Mouse (Mus musculus) cerebellum, postnatal 10 days (tissue): ENCODE data around the gene Tex2.

Experiments
- DNase-seq, 2 experiments: peaks; one replicate each; pipeline ENCODE4 v3.0.0; 2021; ENCODE audit warnings: mixed read lengths in 2 of 2

Tex2 gene

DNA sequence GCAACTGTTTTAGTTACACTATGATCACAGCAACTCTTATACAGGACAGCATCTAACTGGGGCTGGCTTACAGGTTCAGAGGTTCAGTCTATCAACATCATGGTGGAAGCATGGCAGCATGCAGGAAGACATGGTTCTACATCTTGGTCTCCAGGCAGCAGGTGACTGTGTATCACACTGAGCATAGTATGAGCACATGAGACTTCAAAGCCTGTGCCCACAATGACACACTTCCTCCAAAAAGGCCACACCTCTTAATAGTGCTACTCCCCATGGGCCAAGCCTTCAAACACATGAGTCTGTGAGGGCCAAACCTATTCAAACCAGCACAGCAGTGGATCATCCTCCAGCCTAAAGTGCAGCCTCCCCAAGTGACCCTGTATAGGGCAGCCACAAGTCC lies 70.8 kb downstream of the Tex2 start:
- no peak for DNase-seq

DNA sequence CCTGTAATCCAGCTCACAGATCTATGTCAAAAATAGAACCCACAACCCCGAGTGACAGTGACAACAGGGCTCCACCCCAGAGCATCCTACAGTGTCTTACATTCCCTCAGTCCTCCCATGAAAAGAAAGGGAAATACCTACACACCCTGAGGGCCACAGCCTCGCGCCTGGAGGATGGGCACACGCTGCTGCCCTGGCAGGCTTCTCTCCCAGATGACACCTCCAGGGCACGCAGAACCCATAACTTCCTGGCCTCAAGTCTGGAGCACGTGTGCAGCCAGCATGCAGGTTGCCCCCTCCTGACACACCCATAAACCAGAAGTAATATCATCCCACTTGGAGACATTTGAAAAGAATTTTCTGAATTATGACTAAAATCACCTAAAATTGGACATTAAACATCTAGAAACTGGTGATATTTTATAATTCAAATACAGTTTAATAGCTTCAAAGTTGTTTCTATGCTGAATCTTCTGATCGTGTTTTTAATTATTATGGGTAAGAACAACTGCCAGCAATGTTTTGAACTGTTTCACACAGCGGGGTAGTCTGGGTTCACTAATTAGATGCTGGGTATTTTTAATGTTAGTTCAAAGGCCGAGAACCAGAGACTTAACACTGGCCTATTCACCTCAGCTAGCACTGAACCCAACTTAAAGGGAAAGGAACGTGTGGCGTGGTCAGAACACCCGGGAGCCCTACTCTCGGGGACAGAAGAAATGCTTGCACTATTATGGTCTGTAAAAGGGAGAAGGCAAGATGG lies 72.5 kb downstream of the Tex2 start:
- no peak for DNase-seq

DNA sequence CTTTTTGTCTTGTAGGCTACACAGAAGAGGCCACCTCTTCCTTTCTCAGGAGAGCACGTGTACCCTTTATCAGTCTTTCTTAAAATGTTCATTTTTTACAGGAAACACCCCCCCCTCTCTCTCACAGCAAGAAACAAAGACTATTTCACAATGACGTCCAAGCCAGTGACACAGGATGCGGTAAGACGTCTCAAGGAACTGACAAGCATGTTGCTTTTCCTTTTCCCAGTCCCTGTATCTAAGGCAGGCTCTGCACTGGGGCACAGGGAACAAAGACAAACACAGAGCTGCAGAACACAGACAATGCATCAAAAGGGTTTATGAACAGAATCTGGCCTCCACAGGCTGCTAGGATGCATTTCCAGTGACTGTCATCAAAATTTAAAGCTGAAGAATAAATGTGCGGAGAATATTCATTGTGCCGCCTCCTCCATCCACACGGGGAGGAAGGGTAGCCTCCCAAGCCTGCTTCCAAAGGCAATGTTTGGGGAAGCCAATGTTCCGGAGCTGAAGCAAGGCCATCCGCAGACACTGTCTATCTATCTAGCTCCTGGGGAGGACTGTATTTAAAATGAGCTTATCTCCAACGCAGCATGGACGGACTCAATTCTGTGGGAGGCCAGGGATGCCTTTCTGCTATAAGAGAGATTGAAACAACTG lies 76.8 kb downstream of the Tex2 start:
- DNase-seq, result no peak

DNA sequence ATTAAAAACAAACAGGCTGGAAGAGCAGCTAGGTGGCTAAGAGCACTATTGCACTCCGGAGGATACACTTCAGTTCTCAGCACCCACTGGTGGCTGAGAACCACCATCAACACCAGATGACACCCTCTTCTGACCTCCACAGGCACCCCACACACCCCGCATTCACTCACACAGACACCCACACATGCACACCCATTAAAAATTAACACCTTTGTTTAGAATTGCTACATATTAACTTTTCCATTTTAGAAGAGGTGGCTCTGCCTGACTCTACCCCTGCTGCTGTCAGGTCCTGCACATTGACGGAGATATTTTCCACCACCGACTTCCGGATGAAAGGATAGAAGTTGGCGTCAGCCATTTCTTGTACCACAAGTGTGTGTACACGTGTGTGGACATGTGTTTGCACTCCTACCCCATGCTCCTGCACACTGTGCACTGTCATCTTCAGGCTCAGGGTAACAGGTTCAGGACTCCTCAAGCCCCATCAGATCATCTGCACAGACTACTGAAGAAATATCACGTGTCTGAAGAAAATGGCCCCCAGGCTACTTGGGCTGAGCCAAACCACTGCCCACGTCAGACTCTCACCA lies 77.5 kb downstream of the Tex2 start:
- DNase-seq, result no peak

DNA sequence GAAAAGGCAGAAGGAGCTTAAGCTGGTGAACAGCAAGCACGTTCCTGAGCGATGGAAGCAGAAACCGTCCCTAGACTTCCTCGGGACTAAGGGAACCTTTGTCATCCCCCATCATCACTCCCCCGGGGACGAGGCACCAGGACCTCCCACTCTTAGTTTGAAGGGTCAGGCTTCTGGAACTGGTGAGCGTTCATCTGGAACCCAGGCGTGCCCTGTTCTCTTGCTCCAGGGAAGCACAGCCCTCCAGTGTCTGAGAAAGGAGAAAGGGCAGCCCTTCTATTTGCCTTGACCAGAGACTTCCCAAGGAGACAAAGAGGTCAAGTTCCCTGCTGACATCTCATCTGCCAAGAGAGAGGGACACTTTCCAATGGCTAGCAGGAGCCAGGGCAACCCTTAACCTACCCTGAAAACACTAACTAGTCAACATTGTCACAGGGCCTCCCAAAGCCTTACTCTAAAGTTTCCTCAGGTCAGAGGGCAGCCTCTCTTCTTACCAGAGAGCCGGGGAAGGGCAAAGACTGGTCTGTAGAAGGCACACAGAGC lies 80.9 kb downstream of the Tex2 start:
- no peak for DNase-seq

DNA sequence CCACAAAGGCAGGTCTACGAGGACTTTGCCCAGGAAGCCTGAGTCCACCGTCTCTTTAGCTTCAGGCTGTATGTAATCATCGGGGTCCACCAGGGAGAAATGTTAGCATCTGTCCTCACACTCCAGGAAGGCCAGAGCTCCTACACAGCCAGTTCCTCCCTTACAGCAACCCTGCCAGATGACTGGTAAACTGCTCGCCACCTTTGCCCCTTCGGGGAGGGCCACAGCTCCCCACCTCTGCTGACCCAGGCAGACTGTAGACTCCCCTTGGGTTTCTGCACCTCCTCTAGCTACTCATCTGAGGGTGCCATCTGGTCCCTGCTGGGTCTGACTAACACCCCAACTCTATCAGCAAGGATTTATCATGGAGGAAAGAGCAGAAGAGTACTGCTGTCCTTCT lies 83.4 kb downstream of the Tex2 start:
- DNase-seq, result no peak

DNA sequence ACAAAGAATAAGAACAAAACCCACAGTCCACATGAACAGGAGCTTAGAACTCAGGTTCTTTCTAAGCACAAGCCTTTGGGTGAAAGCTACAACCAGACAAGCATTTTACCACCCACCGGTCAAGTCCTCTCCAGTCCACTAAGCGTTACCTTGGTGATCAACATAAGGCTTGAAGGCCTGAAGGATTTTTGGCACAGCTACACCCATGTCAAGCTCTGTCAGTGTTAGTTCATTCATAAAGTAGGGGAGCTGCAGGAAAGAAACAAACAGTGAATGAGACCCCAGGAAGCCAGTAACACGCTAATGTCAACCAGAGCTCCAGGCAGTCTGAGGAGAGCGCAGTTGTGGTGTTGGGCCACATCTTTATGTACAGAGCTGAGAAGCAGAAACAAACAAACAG lies 84.1 kb downstream of the Tex2 start:
- DNase-seq, result peak; percentile 12

DNA sequence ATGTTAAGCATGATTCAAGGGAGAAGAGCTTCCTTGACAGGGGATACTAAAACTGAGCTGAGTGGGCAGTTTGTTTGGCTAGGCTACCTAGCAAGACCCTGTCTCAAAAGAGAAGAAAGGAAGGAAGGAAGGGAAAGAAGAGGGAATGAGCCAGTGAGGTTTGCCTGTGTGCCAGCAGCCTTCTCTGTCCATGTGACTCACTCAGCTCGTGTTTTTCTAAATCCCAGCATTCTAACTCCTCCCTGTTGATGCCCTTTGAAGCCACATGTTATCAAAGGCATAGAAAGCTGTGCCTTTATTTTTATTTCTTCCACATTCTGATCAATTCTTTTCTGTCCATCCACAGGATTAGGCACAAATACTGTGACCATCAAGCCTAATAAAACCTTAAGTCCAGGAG lies 85.3 kb downstream of the Tex2 start:
- DNase-seq, result no peak

DNA sequence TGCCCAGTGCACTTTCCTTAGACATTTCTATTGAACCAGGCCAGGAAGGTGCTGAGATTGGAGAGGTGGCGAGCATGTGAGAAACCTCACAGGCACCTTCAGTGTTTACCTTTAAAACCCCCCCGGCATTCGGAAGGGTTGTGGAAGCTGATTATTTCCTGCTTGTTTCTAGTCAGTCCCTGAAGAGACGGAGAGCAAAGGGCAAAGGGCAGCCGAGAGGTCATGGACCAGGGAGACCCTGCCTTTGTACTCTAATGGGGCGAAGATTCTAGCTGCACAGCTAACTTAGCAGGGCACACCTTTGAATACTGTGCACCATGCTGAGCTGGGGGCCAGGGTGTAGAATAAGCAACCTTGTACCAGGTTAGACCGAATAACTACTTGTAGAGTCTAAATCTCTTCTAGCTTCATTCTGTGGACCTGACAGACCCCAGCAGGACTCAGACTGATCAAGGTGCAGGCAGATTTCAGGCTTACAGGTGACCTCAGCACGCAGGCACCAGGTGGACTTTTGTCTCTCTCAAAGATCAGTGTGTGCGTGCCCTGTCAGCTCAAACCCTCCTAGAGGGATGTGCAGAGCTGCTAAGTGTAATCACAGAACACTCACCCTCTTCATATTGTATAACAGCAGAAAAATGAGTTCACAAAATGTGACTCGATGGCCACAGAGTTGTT lies 85.9 kb downstream of the Tex2 start:
- no peak for DNase-seq

DNA sequence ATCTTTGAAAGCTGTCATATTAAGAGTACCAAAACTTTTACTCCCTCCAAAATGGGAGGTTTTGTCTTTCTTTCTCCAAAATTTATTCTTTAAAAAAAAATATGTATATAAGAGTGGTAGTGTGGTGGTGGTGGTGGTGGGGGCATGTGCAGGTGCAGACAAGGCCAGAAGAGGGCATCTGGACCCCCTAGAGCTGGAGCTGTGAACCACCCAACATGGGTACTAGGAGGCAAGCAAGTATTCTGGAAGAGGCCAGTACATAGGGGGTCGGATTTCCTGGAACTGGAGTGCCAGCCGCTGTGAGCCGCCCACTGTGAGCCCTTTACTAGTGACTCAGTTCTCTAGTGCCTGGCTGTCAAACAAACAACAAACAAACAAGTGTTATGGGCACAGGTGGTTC lies 90.7 kb downstream of the Tex2 start:
- peak in 1 of 2 experiments; percentile 23 for DNase-seq

DNA sequence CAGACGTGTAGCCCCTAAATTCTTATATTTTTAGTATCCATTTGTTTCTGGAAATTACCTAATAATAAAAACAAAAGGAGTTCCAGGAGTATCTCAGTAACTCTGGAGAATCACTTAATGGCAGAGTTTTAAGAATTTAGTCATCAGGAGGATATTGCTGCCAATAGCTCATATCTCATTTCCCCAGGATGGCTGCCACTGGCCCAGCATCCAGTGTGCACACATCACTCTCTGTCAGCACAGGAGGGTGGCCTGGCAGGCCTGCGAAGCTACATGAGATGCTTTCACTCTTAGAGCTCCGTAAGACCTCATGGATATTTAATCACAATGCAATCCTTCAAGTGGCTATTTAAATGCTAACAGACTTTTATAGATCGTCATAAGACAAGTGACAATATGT lies 91.6 kb downstream of the Tex2 start:
- no peak for DNase-seq

DNA sequence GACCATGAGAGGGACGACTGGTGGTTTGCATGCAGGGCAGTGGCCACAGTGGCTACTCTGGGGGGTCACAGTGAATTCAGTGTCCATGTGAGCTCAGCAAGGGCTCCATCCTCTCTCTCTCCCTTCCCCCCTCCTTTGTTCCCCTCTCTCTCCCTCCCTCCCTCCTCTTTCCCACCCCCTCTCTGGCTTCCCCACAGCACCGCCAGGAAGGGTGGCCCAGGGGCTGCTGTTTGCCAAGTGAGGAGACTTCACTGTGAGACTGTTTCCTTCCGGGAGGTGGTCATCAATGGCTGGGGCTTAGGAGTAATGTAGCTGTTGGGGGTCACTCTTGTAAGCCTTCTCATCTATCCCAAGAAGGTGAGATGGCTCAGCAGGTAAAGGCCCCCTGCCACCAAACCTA lies 92.8 kb downstream of the Tex2 start:
- no peak for DNase-seq

DNA sequence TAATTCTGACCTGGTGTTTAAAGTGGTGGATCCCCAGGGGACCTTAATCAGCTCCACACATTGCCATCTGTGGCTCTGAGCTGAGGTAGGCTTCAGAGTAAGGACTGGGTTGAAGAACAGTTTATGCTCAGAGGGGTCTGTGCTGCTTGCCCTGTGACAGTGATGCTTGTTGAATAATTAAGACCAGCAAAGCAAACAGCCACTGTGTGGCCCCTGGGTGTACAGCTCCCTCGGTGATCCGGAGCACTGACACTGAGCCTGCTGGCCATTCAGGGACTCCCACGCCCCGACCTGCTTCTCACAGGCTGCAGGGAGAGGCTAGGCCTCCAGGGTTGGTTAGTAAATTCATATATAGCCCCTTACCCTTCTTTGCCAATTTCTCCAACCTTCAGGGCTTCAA lies 93.7 kb downstream of the Tex2 start:
- no peak for DNase-seq

DNA sequence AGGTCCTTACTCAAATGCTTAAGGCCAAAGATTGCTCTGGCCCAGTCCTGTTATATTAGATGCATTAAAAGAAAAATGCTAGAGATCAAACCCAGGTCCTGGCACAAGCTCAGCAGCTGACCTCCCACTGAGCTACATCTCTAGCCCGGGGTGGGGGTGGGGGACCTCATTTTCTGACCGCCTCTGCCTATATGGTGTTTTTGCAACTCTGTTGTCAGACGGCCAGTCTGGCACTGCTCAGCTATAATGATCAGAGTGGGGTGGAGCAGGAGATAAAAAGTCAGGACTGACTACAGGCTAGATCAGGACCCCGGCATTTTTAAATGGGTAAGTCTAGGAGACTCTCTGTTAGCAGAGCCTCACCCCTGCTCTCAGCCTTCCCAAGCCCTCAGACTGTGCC lies 94.8 kb downstream of the Tex2 start:
- DNase-seq, result no peak

DNA sequence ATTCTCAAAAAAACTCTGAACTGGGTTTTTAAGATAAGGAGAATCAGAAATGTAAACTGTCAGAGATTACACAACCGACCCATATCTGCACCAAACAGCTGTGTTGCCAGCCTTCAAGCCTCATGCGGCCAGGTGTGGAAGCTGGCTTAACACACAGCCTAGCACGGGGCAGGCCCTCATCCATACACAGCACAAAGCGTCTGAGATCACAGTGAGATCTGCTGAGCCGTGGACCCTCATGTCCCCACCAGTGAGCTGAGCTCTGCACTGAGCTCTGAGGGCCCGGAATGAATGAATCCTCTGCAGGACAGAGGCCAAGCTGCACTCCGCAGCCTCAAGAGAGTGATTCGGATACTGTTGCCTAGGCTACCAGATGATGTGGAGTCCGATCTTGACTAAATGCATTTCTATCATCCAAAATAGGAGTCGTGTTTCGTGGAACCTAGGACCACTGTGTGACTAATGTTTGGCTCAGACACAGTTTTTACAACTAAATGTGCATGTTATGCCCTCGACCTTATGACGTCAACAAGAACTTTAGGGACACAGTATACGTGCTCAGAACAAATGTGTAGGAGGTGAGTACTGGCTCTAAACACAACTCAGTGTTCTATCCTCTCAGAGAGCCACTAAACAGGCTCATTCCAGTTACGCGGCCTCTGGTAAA lies 98.0 kb downstream of the Tex2 start:
- DNase-seq, result no peak

DNA sequence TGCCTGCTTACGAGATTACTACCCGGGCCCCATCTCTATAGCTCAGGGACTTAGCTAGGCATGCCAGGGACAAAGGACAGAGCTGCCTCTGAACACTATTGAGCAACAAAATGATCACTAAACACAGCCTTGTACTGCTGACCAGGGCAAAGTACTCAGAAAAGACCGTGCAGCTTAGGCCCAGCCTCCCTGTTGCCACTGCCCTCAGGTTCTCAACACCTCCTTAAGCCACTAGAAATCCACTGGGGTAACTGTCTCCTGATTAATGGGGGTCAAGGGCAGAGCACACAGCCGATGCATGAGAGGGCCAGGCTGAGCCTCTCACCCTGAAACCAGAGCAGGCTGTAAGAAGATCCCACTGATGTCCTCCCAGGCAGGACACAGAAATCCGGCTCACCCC lies 98.8 kb downstream of the Tex2 start:
- DNase-seq, result no peak

DNA sequence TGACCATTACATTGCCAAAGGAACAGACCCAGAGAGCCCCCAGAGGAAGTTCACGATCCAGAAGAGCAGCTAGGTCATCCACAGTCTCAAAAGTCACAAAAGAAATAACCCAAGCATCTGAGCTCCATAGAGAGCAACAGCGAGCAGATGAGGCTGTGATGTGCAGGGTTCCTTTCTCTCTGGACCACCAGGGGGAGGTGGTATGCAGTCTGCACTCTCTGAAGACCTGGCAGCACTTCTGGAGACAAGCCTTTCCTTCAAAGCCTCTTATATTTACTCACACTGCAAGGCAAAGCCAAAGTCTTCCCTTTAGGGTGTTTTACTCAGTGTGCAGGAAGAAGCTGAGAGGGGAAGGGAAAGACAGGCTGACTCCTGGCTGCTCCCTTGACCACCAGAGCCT lies 100.1 kb downstream of the Tex2 start:
- DNase-seq, result peak; percentile 77 to 81

DNA sequence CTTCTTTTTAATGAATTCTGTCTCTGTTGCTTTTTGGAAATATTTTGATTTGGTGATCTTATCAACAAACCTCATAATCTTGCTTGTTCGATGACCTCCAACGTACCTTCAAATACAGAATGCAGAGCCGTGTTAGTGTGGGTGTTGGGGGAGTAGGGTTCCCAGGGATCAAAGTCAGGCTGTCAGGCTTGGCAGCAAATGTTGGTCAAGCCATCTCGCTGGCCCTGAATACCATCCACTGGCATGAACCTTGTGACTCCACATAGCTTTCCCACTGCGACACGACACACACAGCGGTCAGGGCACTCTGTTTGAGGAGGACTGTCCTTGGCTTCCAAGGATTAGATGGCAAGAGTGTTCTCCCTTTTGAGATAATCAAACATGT lies 101.2 kb downstream of the Tex2 start:
- no peak for DNase-seq

DNA sequence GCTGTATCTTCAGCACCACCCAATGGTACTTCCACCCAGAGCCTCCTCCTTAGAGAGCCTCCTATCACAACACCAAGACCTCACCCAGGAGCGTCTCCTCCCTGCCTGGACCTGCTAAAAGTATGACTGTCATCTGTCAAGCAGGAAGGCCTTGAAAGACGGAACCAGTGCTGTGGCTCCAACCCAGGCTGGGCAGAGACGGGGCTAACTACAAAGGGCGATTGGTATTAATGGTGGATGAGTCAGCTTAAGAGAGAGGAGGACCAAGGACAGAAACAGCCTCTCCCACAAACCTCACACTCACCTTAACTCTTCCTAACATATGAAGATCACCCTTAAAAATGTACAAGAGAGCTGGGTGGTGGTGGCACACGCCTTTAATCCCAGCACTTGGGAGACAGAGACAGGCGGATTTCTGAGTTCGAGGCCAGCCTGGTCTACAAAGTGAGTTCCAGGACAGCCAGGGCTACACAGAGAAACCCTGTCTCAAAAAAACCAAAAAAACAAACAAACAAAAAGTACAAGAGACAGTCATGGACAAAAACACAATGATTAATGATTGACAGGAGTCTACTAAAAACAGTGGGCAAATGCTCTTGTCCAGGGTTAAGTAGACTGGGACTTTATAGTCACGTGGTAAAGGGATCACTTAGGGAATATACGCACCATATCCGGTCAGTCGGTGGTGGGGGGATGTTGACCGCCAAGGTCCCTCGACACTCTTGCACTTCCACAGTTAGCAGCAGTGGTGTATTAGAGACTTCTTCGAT lies 101.8 kb downstream of the Tex2 start:
- no peak for DNase-seq

DNA sequence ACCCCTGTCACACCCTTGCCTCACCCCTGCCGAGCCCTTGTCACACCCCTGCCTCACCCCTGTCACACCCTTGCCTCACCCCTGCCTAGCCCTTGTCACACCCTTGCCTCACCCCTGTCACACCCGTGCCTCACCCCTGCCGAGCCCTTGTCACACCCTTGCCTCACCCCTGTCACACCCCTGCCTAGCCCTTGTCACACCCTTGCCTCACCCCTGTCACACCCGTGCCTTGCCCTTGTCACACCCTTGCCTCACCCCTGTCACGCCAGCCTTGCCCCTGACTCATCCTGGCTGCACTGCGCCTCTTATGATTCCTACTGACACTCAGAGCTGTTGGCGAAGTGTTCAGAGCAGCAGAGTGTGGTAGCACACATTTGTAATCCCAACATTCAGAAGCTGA lies 105.6 kb downstream of the Tex2 start:
- no peak for DNase-seq

DNA sequence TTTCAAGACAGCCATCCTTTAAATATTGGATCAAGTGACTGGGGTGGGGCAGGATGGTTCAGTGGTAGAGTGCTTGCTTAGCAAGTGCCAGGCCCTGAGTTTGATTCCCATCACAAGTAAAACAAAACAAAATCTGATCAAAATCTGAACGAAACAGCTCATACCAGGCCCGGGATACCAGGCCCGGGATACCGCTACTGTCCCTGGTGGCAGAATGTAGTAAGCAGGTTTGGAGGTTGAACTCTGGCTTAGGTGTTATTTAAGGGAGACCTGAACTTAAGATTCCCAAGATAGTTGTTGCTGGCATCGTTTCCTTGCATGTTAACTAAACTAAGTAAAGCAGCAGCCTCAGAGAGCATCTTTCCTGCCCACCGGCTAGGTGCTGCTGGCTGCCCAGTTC lies 107.0 kb downstream of the Tex2 start:
- no peak for DNase-seq

DNA sequence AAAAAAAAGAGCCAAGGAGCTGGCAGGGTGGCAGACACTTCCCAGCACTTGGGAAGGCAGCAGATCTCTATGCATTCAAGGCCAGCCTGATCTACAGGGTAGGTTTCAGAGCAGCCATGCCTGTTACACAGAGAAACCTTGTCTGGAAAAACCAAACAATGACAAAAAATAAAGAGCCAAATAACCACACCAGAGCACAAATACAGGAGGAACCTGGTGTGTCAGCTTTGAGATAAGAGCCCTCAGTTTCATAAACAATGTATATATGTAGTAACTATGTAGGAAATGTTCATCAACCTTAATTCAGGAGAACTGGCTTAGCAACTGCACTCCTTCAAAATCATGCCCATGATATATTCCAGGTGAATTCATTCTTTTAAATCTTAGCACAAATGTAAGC lies 109.1 kb downstream of the Tex2 start:
- no peak for DNase-seq

DNA sequence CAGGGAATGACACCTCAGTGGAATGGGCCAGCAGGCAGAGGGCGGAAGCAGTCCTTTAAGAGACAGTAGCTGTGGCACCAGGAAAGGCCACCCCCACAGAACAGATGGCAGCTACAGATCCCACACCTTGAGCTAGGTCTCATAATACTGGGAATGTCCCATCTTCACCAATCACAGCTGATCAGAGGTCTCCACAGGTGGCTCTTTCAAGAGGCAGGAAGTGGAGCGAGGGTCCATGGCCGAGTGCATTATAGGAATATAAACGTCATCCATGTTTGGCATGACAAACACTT lies 109.9 kb downstream of the Tex2 start:
- DNase-seq, result no peak
